In the genomic region with DNA sequence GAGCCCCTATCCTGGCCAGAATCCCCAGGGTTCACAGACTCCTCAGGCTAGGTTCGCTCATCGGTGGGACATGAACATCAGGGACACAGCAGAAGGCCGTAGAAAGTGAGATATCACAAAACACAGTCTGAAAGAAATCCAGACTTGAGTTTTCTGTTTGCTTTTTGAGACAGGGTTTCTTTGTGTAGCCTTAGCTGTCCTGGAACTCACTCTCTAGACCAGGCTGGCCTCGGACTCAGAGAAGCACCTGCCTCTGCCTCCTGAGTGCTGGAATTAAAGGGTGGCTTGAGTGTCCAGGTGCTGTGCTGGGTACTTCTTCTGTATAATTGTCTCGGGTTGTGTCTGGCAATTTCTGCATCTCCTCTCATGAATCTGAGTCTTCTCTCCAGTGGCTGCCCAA, we compare ENCODE assay signal across 20 mouse cellular contexts. TPM values are rescaled to one million over a fixed set of nuclear protein-coding genes. Genes with fewer than 3 reads are reported as not detected.
DNase-seq lines count a peak whose midpoint lies in the region; ATAC-seq and TF ChIP-seq lines count a peak whose summit lies in the region.
"Had no signal": no experiment of that assay in that cellular context is flagged by ENCODE, and none has a peak within 500 bp of the region (broad histone marks: within the 10 kb centered on the region; RNA-seq: fewer than 3 reads in every experiment).

No protein-coding gene starts in this region.

- TF ChIP-seq EP300 in heart, adult 2 months (IDR thresholded peaks at IDR 0.05; ENCODE audit: insufficient read depth, low read depth, low read length): no peak

- WGBS in heart, adult 2 months: 65% methylated on average over 5 of the region's 5 CpGs

- peaks cover 31% of the 10 kb centered on the region for H3K4me1 ChIP-seq in heart, adult 2 months (ENCODE audit: control insufficient read depth, insufficient read depth, low read length)
- peaks cover 53% of the 10 kb centered on the region for H3K4me1 ChIP-seq in brown adipose tissue, adult 24 weeks (ENCODE audit: control insufficient read depth, insufficient read depth, insufficient read length, low read length)
- H3K4me1 ChIP-seq: forebrain, embryonic 15.5 days had no signal

- no peak for DNase-seq in gastrocnemius, adult 2 months
- no peak for DNase-seq in gastrocnemius, postnatal 14 days
- DNase-seq in heart, adult 2 months: no peak
- DNase-seq in heart, adult 9 months (ENCODE audit: low spot score in 2 of 2): no peak
- no peak for DNase-seq in layer of hippocampus, adult 2 months (ENCODE audit: low spot score in 2 of 2)
- no peak for DNase-seq in layer of hippocampus, postnatal 25 days (ENCODE audit: extremely low spot score in 1 of 2, low spot score in 1 of 2)
- DNase-seq: adrenal gland, adult 2 months; adrenal gland, postnatal 25 days; cerebellum, adult 11-12 months; cerebellum, adult 2 months; cerebellum, adult 9-10 months; cerebellum, postnatal 10 days; cerebellum, postnatal 25 days; forebrain, postnatal 0 days had no signal

- no peak overlapping the region for H3K9ac ChIP-seq in heart, adult 2 months (ENCODE audit: low read depth, low read length)
- H3K9ac ChIP-seq: embryonic facial prominence, embryonic 12.5 days; forebrain, embryonic 13.5 days; forebrain, embryonic 15.5 days; forebrain, postnatal 0 days had no signal

- peaks cover 7% of the 10 kb centered on the region for H3K36me3 ChIP-seq in heart, adult 2 months (ENCODE audit: control insufficient read depth, insufficient read depth, low read length)
- H3K36me3 ChIP-seq: embryonic facial prominence, embryonic 10.5 days; embryonic facial prominence, embryonic 12.5 days; forebrain, embryonic 15.5 days had no signal

- intact Hi-C loops in gastrocnemius, adult 2 months (cut with DNase I): no loop called here
- intact Hi-C loops in gastrocnemius, postnatal 14 days (cut with DNase I; ENCODE audit: low total_unique reads): no loop called here
- intact Hi-C loops in heart, adult 2 months (cut with DNase I): no loop called here

- H3K79me2 ChIP-seq in heart, adult 2 months (replicated peaks; ENCODE audit: control insufficient read depth, insufficient read depth, low read length): peaks cover 6% of the 10 kb centered on the region

- H3K27me3 ChIP-seq in heart, adult 2 months (ENCODE audit: control insufficient read depth, insufficient read depth, low read length): no peaks in the 10 kb centered on the region
- H3K27me3 ChIP-seq: embryonic facial prominence, embryonic 12.5 days; forebrain, embryonic 13.5 days; forebrain, embryonic 15.5 days had no signal

- no peak for ATAC-seq in megakaryocyte, adult 5-6 weeks (ENCODE audit: poor library complexity, severe bottlenecking)
- ATAC-seq: forebrain, embryonic 13.5 days; forebrain, embryonic 15.5 days had no signal

- TF ChIP-seq CTCF in gastrocnemius, adult 2 months (IDR thresholded peaks at IDR 0.05): no peak
- TF ChIP-seq CTCF in heart, adult 2 months (IDR thresholded peaks at IDR 0.05): no peak
- TF ChIP-seq CTCF in layer of hippocampus, adult 2 months (conservative IDR thresholded peaks at IDR 0.05): no peak

- H3K4me3 ChIP-seq in gastrocnemius, adult 2 months: peak overlapping the region; percentile 9; the same call in 1 of the 2 replicates
- no peak overlapping the region for H3K4me3 ChIP-seq in heart, adult 2 months
- no peak overlapping the region for H3K4me3 ChIP-seq in layer of hippocampus, adult 2 months
- peak overlapping the region; percentile 7; the same call in 1 of the 2 replicates for H3K4me3 ChIP-seq in brown adipose tissue, adult 24 weeks (ENCODE audit: insufficient read depth, low read depth, low read length)
- H3K4me3 ChIP-seq: embryonic facial prominence, embryonic 10.5 days; embryonic facial prominence, embryonic 12.5 days; forebrain, embryonic 13.5 days; forebrain, embryonic 15.5 days had no signal

- no peak for TF ChIP-seq POLR2A in heart, adult 2 months (IDR thresholded peaks at IDR 0.05; ENCODE audit: insufficient read depth, low read depth, low read length)

- H3K27ac ChIP-seq in gastrocnemius, adult 2 months: peak overlapping the region; percentile 51; the same call in 1 of the 2 replicates
- peak overlapping the region; percentile 26; the same call in 1 of the 2 replicates for H3K27ac ChIP-seq in heart, adult 2 months
- H3K27ac ChIP-seq in layer of hippocampus, adult 2 months: peak overlapping the region; percentile 32; the same call in 1 of the 2 replicates
- peak overlapping the region; percentile 58; the same call in 1 of the 2 replicates for H3K27ac ChIP-seq in brown adipose tissue, adult 24 weeks (replicated peaks; ENCODE audit: low read depth, low read length)
- H3K27ac ChIP-seq: embryonic facial prominence, embryonic 10.5 days; embryonic facial prominence, embryonic 12.5 days; forebrain, embryonic 13.5 days; forebrain, embryonic 15.5 days had no signal

RNA-seq across cellular contexts. Expression of a gene that starts 14.8 kb away (rescaled TPM):
- 10 to 100 TPM; 14.7 to 22.7 TPM for total RNA-seq in gastrocnemius, adult 2 months (2021)
- total RNA-seq in gastrocnemius, postnatal 14 days (2021): 10 to 100 TPM; 27.6 to 28.6 TPM
- total RNA-seq in heart, adult 2 months (2021): 10 to 100 TPM; 50.0 to 50.7 TPM
- polyA plus RNA-seq in heart, adult 2 months (2012; rRNA removed): 21.5 and 29.9 TPM in 2 replicates
- total RNA-seq in layer of hippocampus, adult 2 months (2021): 10 to 100 TPM; 26.3 to 28.3 TPM
- total RNA-seq in layer of hippocampus, postnatal 25 days (2021): 10 to 100 TPM; 24.4 to 26.5 TPM
- 15.8 and 21.6 TPM in 2 replicates for polyA plus RNA-seq in brown adipose tissue, adult 24 weeks (2012; ENCODE audit: insufficient read depth, insufficient read length, missing spikeins)
- 11.5 and 12.9 TPM in 2 replicates for total RNA-seq in megakaryocyte, adult 5-6 weeks (2015)
- 10.9 and 13.6 TPM in 2 replicates for total RNA-seq in megakaryocyte, adult 5-6 weeks (2017)

Comparison
In these comparisons a context has a peak if more than half of its experiments do, and no peak if none do; other contexts are left out.
1. H3K4me3 ChIP-seq: peak in gastrocnemius, adult 2 months (single experiment) and brown adipose tissue, adult 24 weeks (single experiment); none in heart, adult 2 months (single experiment) and layer of hippocampus, adult 2 months (single experiment).
2. Peak in every context shown above with its lines, with median percentiles within 50 percentile points of each other: H3K27ac ChIP-seq.